11 mouse cellular contexts compared by ENCODE assay signal in the genomic region with DNA sequence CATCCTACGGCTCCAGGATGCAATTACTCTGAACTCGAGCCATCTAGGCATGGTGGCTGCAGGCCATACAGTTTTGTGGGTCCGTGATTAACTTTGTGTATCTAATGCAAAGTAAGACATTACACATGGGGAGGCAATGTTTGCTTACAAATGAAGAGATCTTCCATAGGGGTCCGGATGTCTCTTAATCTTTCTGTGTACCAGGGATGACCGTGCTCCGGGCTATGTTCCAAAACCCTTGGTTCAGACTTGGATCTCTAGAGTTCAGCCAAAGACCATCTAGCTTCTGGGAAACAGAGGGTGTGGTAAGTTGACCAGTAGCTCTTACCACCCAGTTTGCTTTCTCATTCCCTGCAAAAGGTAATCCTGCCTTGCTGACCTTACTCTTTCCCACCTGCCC. TPM values are rescaled to one million over a fixed set of nuclear protein-coding genes. Genes with fewer than 3 reads are reported as not detected.
DNase-seq lines count a peak whose midpoint lies in the region; ATAC-seq and TF ChIP-seq lines count a peak whose summit lies in the region.
"Had no signal": no experiment of that assay in that cellular context is flagged by ENCODE, and none has a peak within 500 bp of the region (broad histone marks: within the 10 kb centered on the region; RNA-seq: fewer than 3 reads in every experiment).

No protein-coding gene starts in this region.

- 83% methylated on average over 6 of the region's 6 CpGs for WGBS in heart, embryonic 11.5 days (ENCODE audit: insufficient replicate concordance)
- 38% methylated on average over 6 of the region's 6 CpGs for WGBS in stomach, postnatal 0 days
- WGBS in hindbrain, embryonic 12.5 days: 95% methylated on average over 6 of the region's 6 CpGs

- ATAC-seq in heart, embryonic 11.5 days (replicated peaks; ENCODE audit: insufficient number of reproducible peaks, low FRiP score, low TSS enrichment): no peak
- no peak for ATAC-seq in stomach, postnatal 0 days (ENCODE audit: low FRiP score, low TSS enrichment)
- ATAC-seq in hindbrain, embryonic 12.5 days (ENCODE audit: low FRiP score): no peak

- 0 out of 2 replicates have a peak, but pooled peaks cover 3% of the 10 kb centered on the region for H3K4me1 ChIP-seq in heart, embryonic 11.5 days (ENCODE audit: control insufficient read depth, insufficient read depth, low read length)
- peaks cover 7% of the 10 kb centered on the region; the same call in 1 of the 2 replicates for H3K4me1 ChIP-seq in stomach, postnatal 0 days (replicated peaks; ENCODE audit: control insufficient read depth, insufficient read depth)
- no peaks in the 10 kb centered on the region for H3K4me1 ChIP-seq in hindbrain, embryonic 12.5 days

- TF ChIP-seq EP300 in stomach, postnatal 0 days (optimal IDR thresholded peaks at IDR 0.05): no peak

- DNase-seq in heart, adult 18-20 months: peak; percentile 52 to 69
- peak; percentile 48 for DNase-seq in urinary bladder, postnatal 14 days (ENCODE audit: low spot score)
- DNase-seq in urinary bladder, postnatal 10 days (ENCODE audit: low spot score): no peak
- DNase-seq in kidney, adult 9 months: peak; percentile 89
- peak; percentile 31 for DNase-seq in stomach, postnatal 0 days (ENCODE audit: low spot score)
- DNase-seq in layer of hippocampus, adult 9-11 months: no peak
- DNase-seq: thymus, postnatal 36 days had no signal

- no peak overlapping the region for H3K4me2 ChIP-seq in heart, embryonic 11.5 days
- H3K4me2 ChIP-seq in stomach, postnatal 0 days (replicated peaks; ENCODE audit: low read depth): 0 out of 2 replicates have a peak overlapping the region, but pooled peaks have one; percentile 20
- no peak overlapping the region for H3K4me2 ChIP-seq in hindbrain, embryonic 12.5 days (replicated peaks)
- H3K4me2 ChIP-seq: limb, embryonic 12.5 days; neural tube, embryonic 12.5 days had no signal

- no peak overlapping the region for H3K4me3 ChIP-seq in heart, embryonic 11.5 days (ENCODE audit: low read depth, low read length)
- no peak overlapping the region for H3K4me3 ChIP-seq in stomach, postnatal 0 days (ENCODE audit: low read depth, low read length)
- H3K4me3 ChIP-seq in hindbrain, embryonic 12.5 days: no peak overlapping the region
- H3K4me3 ChIP-seq: limb, embryonic 12.5 days; neural tube, embryonic 12.5 days had no signal

- no peak overlapping the region for H3K27ac ChIP-seq in heart, embryonic 11.5 days (ENCODE audit: low read depth, low read length)
- peak overlapping the region; percentile 35; the same call in 1 of the 2 replicates for H3K27ac ChIP-seq in stomach, postnatal 0 days (replicated peaks)
- no peak overlapping the region for H3K27ac ChIP-seq in hindbrain, embryonic 12.5 days
- H3K27ac ChIP-seq: limb, embryonic 12.5 days; neural tube, embryonic 12.5 days had no signal

- no peak overlapping the region for H3K9ac ChIP-seq in heart, embryonic 11.5 days (ENCODE audit: low read depth, low read length)
- no peak overlapping the region for H3K9ac ChIP-seq in stomach, postnatal 0 days (ENCODE audit: low read length)
- H3K9ac ChIP-seq in hindbrain, embryonic 12.5 days: no peak overlapping the region
- H3K9ac ChIP-seq: limb, embryonic 12.5 days; neural tube, embryonic 12.5 days had no signal

- no peaks in the 10 kb centered on the region for H3K36me3 ChIP-seq in heart, embryonic 11.5 days (ENCODE audit: control insufficient read depth, insufficient read depth, low read length)
- H3K36me3 ChIP-seq in stomach, postnatal 0 days (ENCODE audit: control insufficient read depth, insufficient read depth, low read length): no peaks in the 10 kb centered on the region
- no peaks in the 10 kb centered on the region for H3K36me3 ChIP-seq in hindbrain, embryonic 12.5 days
- H3K36me3 ChIP-seq: limb, embryonic 12.5 days; neural tube, embryonic 12.5 days had no signal

- no peak for TF ChIP-seq CTCF in stomach, postnatal 0 days (IDR thresholded peaks at IDR 0.05; ENCODE audit: low read depth)

- no peaks in the 10 kb centered on the region for H3K9me3 ChIP-seq in heart, embryonic 11.5 days (replicated peaks; ENCODE audit: control insufficient read depth, low read length)
- H3K9me3 ChIP-seq in stomach, postnatal 0 days (ENCODE audit: control insufficient read depth, low read length): no peaks in the 10 kb centered on the region
- H3K9me3 ChIP-seq in hindbrain, embryonic 12.5 days (replicated peaks): no peaks in the 10 kb centered on the region
- H3K9me3 ChIP-seq: limb, embryonic 12.5 days; neural tube, embryonic 12.5 days had no signal

- no peaks in the 10 kb centered on the region for H3K27me3 ChIP-seq in heart, embryonic 11.5 days (ENCODE audit: control insufficient read depth, insufficient read depth, low read length)
- H3K27me3 ChIP-seq in stomach, postnatal 0 days (ENCODE audit: control insufficient read depth, insufficient read depth, low read length): no peaks in the 10 kb centered on the region
- peaks cover 7% of the 10 kb centered on the region; the same call in 1 of the 2 replicates for H3K27me3 ChIP-seq in hindbrain, embryonic 12.5 days
- H3K27me3 ChIP-seq: limb, embryonic 12.5 days; neural tube, embryonic 12.5 days had no signal

RNA-seq across cellular contexts. Expression of a gene that starts 4.4 kb away (rescaled TPM):
- total RNA-seq in heart, adult 18-20 months (2021): 10 to 100 TPM; 17.7 to 18.1 TPM
- polyA plus RNA-seq in heart, embryonic 11.5 days (2014; fragmentation: Nextera tagmentation; extraction: Ambion mirVana): 3.1 and 3.2 TPM in 2 replicates
- polyA plus RNA-seq in stomach, postnatal 0 days (2015; fragmentation: Nextera tagmentation; extraction: Ambion mirVana): 4.5 and 5.2 TPM in 2 replicates
- polyA plus RNA-seq in hindbrain, embryonic 12.5 days (2016; fragmentation: Nextera tagmentation; extraction: Ambion mirVana): 3.9 and 4.1 TPM in 2 replicates

Comparison
In these comparisons a context has a peak if more than half of its experiments do, and no peak if none do; other contexts are left out.
1. DNase-seq: peak in heart, adult 18-20 months (2 of 2), urinary bladder, postnatal 14 days (single experiment), kidney, adult 9 months (single experiment) and stomach, postnatal 0 days (single experiment); none in urinary bladder, postnatal 10 days (single experiment) and layer of hippocampus, adult 9-11 months (single experiment).